Mouse (Mus musculus): Measurements from ENCODE around the gene Gstt4. TPM values are rescaled to one million over a fixed set of nuclear protein-coding genes. Genes with fewer than 3 reads are reported as not detected.

Gene Gstt4
- polyA plus RNA-seq, 1 experiment from 2014 or later: not detected

DNA sequence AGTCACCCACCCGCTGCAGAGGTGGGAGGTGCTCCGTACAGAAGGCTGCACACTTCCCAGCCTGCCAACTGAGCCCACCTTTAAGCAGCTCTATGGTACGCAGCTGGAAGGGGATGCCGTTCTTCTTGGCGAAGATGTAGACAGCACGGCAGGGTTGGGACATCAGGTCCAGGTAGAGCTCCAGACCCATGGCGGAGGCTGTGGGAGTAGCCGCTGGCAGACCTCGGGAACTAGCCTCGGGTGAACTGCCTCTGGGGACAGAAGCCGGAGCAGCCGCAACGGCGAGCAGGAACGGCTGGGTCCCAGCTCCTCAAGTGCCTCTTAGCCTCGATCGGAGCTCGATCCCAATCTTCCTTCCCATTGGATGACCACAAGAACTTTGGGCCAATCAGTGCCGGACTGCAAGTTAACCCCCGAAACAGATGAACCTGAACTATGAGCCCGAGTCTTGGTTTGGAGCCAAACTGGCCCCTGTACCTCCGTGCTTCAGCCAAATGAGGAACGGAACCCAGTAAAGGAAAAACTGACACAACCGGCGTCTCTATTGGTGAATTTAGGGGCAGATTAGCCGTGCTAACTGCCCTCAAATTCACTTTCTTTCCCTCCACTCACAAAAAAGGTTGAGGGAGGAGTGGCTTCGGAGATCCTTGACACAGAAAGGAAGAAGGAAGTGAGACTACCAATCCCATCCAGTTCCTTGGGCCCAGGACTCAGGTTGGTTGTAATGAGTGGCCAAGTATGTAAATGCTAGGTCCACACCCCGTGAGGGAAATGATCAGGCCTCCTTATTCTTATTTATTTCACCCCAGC is 41.4 kb downstream of the Gstt4 start, which contains the start of the genes Gm20441 and Gstt3:
Gm20441 (minus strand) TSS at position 186 of the 810 bp plus-strand sequence.
Gstt3 (minus strand) TSS at position 646 of the 810 bp plus-strand sequence.
- peak; percentile 81 for ATAC-seq (replicated peaks; ENCODE audit: insufficient number of reproducible peaks, low FRiP score, low TSS enrichment, low read depth)
- H3K9me3 ChIP-seq (replicated peaks; ENCODE audit: control insufficient read depth, low read length): no peaks in the 10 kb centered on the region

DNA sequence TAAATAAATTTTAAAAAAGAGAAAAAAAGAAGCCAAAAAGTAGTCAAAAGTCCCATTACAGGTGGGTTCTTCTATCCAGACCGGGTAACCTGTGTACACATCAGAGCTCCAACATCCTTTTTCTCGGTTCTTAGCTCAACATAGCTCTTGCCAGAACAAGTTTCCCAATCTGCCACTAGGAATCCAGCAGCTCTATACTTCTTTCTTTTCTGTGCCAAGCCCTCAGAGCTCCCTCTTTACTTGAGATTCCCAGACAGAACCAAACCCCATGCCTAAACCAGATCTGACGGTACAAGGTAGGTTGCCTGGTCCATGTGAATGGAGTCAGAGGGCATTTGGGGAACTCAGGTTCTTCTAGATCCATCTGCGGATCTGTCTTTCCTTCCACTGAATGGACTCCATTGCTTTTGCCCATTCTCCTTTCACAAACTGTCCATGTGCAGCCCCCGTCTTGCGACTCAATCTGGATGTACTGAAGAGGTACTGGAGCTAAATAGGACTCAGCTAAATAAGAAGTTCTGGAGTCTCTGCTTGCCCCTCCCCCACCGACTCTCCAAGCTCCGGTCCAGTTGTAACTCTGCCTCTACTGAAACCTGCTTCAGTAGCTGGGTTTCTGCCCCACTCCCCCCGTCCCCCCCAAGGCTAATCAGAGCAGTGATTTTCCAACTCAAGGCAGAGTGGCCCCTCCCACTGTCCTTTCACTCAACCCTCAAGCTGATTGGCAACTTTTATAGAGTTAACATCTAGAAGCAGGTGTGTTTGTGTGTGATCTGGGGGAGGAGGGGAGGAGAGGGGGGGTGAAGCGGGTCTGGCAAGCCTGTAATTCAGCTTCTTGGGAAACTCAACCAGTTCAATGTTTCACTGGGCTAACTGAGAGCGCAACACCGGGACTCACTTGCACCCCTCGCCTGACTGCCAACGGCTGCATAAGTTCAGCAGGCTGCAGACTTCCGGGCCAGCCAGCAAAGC is 42.9 kb downstream of the Gstt4 start:
- Histone ChIP-seq H3K27ac (replicated peaks; ENCODE audit: low read depth, low read length) (no peak overlapping the region), H3K4me2 (ENCODE audit: low read depth, low read length) (peak overlapping the region; percentile 22; the same call in 1 of the 2 replicates), H3K9me3 (replicated peaks; ENCODE audit: control insufficient read depth, low read length) (no peaks in the 10 kb centered on the region), H3K9ac (replicated peaks; ENCODE audit: low read length) (no peak overlapping the region), H3K36me3 (replicated peaks; ENCODE audit: control insufficient read depth, insufficient read depth, low read depth, low read length) (no peaks in the 10 kb centered on the region), H3K27me3 (ENCODE audit: control insufficient read depth, insufficient read depth, low read length) (peaks cover 5% of the 10 kb centered on the region; the same call in 1 of the 2 replicates), H3K4me3 (ENCODE audit: low read depth, low read length) (no peak overlapping the region), H3K4me1 (ENCODE audit: control insufficient read depth, insufficient read depth, low read length) (no peaks in the 10 kb centered on the region)
- no peak for ATAC-seq (replicated peaks; ENCODE audit: insufficient number of reproducible peaks, low FRiP score, low TSS enrichment, low read depth)
- DNase-seq (ENCODE audit: low spot score): peak; percentile 38
- WGBS: 36% methylated on average over 15 of the region's 15 CpGs

More for the DNA sequence above, 41.4 kb downstream of the Gstt4 start, which contains the start of the genes Gm20441 and Gstt3:
- peak within 1 kb of the TSS; percentile 35 for H3K4me3 ChIP-seq (ENCODE audit: low read depth, low read length)
- H3K27me3 ChIP-seq (ENCODE audit: control insufficient read depth, insufficient read depth, low read length): peaks cover 5% of the 10 kb centered on the region; the same call in 1 of the 2 replicates
- 2% methylated on average over 28 of the region's 28 CpGs for WGBS
- H3K4me1 ChIP-seq (ENCODE audit: control insufficient read depth, insufficient read depth, low read length): no peaks in the 10 kb centered on the region
- DNase-seq (ENCODE audit: low spot score): peak; percentile 79
- no peaks in the 10 kb centered on the region for H3K36me3 ChIP-seq (replicated peaks; ENCODE audit: control insufficient read depth, insufficient read depth, low read depth, low read length)
- H3K27ac ChIP-seq (replicated peaks; ENCODE audit: low read depth, low read length): no peak within 1 kb of the TSS
- H3K4me2 ChIP-seq (ENCODE audit: low read depth, low read length): peak within 1 kb of the TSS; percentile 77
- peak within 1 kb of the TSS; percentile 46 for H3K9ac ChIP-seq (replicated peaks; ENCODE audit: low read length)

DNA sequence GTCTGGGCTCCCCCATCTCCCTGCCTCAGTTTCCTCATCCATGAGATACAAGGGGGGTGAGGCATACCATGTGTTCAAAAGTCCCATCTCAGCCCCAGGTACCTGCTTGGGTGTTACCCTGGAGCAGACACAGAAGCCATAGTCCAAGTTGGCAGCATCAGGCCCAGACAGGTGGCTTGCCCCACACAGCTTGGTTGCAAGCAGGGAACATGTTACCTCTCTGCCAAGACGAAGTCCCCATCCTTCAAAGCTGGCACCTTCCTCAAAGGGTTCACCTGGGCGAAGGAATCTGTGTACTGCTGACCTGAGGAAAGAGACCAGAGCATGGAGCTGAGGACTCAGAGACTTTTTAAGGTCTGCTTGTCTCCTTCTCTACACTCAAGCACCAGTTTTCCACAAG is 44.5 kb downstream of the Gstt4 start:
- no peak overlapping the region for H3K4me3 ChIP-seq (ENCODE audit: low read depth, low read length)
- H3K4me1 ChIP-seq (ENCODE audit: control insufficient read depth, insufficient read depth, low read length): no peaks in the 10 kb centered on the region
- no peaks in the 10 kb centered on the region for H3K9me3 ChIP-seq (replicated peaks; ENCODE audit: control insufficient read depth, low read length)
- H3K27me3 ChIP-seq (ENCODE audit: control insufficient read depth, insufficient read depth, low read length): peaks cover 5% of the 10 kb centered on the region; the same call in 1 of the 2 replicates
- ATAC-seq (replicated peaks; ENCODE audit: insufficient number of reproducible peaks, low FRiP score, low TSS enrichment, low read depth) (no peak), DNase-seq (ENCODE audit: low spot score) (no peak)
- no peak overlapping the region for H3K27ac ChIP-seq (replicated peaks; ENCODE audit: low read depth, low read length)
- H3K36me3 ChIP-seq (replicated peaks; ENCODE audit: control insufficient read depth, insufficient read depth, low read depth, low read length): no peaks in the 10 kb centered on the region
- H3K9ac ChIP-seq (replicated peaks; ENCODE audit: low read length): no peak overlapping the region
- 73% methylated on average over 2 of the region's 2 CpGs for WGBS
- no peak overlapping the region for H3K4me2 ChIP-seq (ENCODE audit: low read depth, low read length)

DNA sequence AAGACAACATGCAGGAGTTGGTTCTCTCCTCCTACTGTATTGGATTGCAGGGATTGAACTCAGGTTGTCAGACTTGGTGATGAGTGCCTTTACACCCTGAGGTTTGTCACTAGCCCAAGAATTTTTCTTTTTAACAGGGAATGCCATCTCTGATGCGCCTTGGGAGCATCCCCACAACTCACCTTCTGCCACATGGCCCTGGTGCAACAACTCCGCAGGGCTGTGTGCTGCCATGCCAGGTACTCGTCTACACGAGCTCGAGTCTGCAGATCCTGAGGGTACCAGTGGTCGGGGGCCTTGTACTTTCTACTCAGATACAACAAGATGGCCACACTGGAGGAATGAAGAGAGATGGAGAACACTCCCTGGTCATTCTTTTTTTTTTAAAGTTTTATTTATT is 45.8 kb downstream of the Gstt4 start:
- no peak overlapping the region for H3K27ac ChIP-seq (replicated peaks; ENCODE audit: low read depth, low read length)
- no peak overlapping the region for H3K4me3 ChIP-seq (ENCODE audit: low read depth, low read length)
- no peaks in the 10 kb centered on the region for H3K9me3 ChIP-seq (replicated peaks; ENCODE audit: control insufficient read depth, low read length)
- H3K4me1 ChIP-seq (ENCODE audit: control insufficient read depth, insufficient read depth, low read length): no peaks in the 10 kb centered on the region
- H3K27me3 ChIP-seq (ENCODE audit: control insufficient read depth, insufficient read depth, low read length): peaks cover 5% of the 10 kb centered on the region; the same call in 1 of the 2 replicates
- ATAC-seq (replicated peaks; ENCODE audit: insufficient number of reproducible peaks, low FRiP score, low TSS enrichment, low read depth) (no peak), DNase-seq (ENCODE audit: low spot score) (no peak)
- no peak overlapping the region for H3K4me2 ChIP-seq (ENCODE audit: low read depth, low read length)
- H3K36me3 ChIP-seq (replicated peaks; ENCODE audit: control insufficient read depth, insufficient read depth, low read depth, low read length): no peaks in the 10 kb centered on the region
- H3K9ac ChIP-seq (replicated peaks; ENCODE audit: low read length): no peak overlapping the region
- whole genome bisulfite sequencing: 88% methylated on average over 6 of the region's 6 CpGs

DNA sequence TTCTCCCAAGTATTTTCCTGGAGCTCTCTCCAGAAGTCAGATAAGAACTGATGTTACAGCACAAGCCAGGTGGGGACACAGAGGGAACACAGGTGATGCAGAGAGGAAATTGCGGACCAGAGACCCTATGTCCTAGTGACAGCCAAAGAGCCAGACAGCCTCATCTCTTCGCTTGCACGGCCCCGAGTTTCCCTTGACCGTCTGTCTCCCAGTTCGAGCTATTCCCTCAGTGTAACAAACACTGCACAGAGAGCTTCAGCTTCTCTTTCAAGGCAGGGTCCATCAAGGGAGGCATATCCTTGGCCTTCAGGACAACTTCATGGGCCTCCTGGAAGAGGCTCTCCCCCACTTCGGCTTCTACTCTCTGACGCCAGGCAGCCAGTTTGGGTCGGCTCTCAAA is 47.8 kb downstream of the Gstt4 start:
- ATAC-seq (replicated peaks; ENCODE audit: insufficient number of reproducible peaks, low FRiP score, low TSS enrichment, low read depth) (no peak), DNase-seq (ENCODE audit: low spot score) (no peak)
- Histone ChIP-seq H3K36me3 (replicated peaks; ENCODE audit: control insufficient read depth, insufficient read depth, low read depth, low read length) (no peaks in the 10 kb centered on the region), H3K4me3 (ENCODE audit: low read depth, low read length) (no peak overlapping the region), H3K4me2 (ENCODE audit: low read depth, low read length) (no peak overlapping the region), H3K4me1 (ENCODE audit: control insufficient read depth, insufficient read depth, low read length) (no peaks in the 10 kb centered on the region), H3K27me3 (ENCODE audit: control insufficient read depth, insufficient read depth, low read length) (no peaks in the 10 kb centered on the region), H3K27ac (replicated peaks; ENCODE audit: low read depth, low read length) (no peak overlapping the region), H3K9me3 (replicated peaks; ENCODE audit: control insufficient read depth, low read length) (no peaks in the 10 kb centered on the region), H3K9ac (replicated peaks; ENCODE audit: low read length) (no peak overlapping the region)
- 90% methylated on average over 9 of the region's 9 CpGs for WGBS

DNA sequence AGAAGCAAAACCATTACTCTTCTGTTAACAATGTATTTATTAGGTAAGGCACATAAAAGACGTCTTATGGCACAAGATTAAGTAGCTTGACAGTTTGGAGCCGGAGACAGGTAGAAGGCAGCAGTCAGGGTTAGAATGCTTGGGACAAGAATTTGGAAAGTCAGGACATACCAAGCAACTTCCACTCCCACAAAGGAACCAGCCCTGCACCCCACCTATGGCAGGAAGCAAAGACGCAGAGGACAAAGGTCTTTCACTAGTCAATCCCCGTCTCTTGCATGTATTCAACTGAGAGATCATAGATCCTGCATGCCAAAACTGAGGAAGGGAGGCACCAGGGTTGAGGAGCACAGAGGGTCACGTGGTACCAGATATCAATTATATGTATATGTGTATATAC is 48.2 kb downstream of the Gstt4 start:
- H3K27ac ChIP-seq (replicated peaks; ENCODE audit: low read depth, low read length): no peak overlapping the region
- ATAC-seq (replicated peaks; ENCODE audit: insufficient number of reproducible peaks, low FRiP score, low TSS enrichment, low read depth) (no peak), DNase-seq (ENCODE audit: low spot score) (no peak)
- H3K4me1 ChIP-seq (ENCODE audit: control insufficient read depth, insufficient read depth, low read length): no peaks in the 10 kb centered on the region
- no peaks in the 10 kb centered on the region for H3K27me3 ChIP-seq (ENCODE audit: control insufficient read depth, insufficient read depth, low read length)
- H3K4me2 ChIP-seq (ENCODE audit: low read depth, low read length): no peak overlapping the region
- H3K36me3 ChIP-seq (replicated peaks; ENCODE audit: control insufficient read depth, insufficient read depth, low read depth, low read length): no peaks in the 10 kb centered on the region
- H3K9me3 ChIP-seq (replicated peaks; ENCODE audit: control insufficient read depth, low read length): no peaks in the 10 kb centered on the region
- no peak overlapping the region for H3K4me3 ChIP-seq (ENCODE audit: low read depth, low read length)
- no peak overlapping the region for H3K9ac ChIP-seq (replicated peaks; ENCODE audit: low read length)
- 92% methylated on average over 5 of the region's 5 CpGs for WGBS

DNA sequence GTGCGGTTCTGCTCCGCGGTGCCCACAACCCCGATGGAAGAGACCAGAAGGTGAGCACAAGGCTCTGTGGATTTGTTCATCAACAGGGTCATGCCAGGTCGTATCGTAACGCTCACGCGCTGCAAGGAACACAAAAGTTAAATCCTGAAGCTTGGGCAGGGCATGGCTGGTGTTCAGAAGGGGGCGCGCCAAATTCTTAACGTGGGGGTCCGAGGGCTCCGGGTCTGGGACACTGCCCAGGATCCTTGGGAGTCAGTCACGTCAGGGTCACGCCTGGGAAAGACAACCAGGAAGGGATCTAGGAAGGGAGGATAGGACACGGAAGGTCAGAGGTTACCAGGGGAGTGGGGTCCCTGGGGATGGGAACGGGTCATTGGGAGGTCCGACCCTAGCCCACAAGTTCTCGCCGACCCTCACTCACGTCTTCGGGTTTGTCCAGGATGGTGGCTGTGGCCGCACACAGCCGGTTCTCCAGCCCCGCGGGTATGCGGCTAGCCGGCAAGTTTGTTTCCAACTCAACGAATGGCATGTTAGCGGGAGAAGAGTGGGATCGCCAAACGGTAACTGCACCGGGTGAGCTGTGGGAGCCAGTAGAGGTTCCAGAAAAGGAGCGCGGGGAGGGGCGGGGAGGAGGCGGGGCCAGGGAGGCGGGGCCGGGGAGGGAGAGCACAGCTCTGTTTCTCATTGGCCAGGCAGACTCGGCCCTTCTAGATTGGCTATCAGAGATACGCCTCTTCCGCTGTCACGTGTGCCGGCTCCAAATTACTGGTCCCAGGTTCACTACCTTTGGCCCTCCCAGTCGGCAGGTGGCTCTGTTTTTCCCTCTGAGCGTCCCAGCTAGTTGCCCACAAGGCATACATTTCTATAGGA is 49.3 kb downstream of the Gstt4 start, which contains the start of gene Ddt:
Ddt (minus strand) TSS at position 620 of the 870 bp plus-strand sequence.
- 1% methylated on average over 44 of the region's 47 CpGs for WGBS
- ATAC-seq (replicated peaks; ENCODE audit: insufficient number of reproducible peaks, low FRiP score, low TSS enrichment, low read depth): peak; percentile 93
- H3K4me3 ChIP-seq (ENCODE audit: low read depth, low read length): peak within 1 kb of the TSS; percentile 52
- peak within 1 kb of the TSS; percentile 59 for H3K9ac ChIP-seq (replicated peaks; ENCODE audit: low read length)
- DNase-seq (ENCODE audit: low spot score): peak; percentile 94
- no peak within 1 kb of the TSS for H3K27ac ChIP-seq (replicated peaks; ENCODE audit: low read depth, low read length)
- H3K4me2 ChIP-seq (ENCODE audit: low read depth, low read length): peak within 1 kb of the TSS; percentile 85
- no peaks in the 10 kb centered on the region for H3K27me3 ChIP-seq (ENCODE audit: control insufficient read depth, insufficient read depth, low read length)
- H3K9me3 ChIP-seq (replicated peaks; ENCODE audit: control insufficient read depth, low read length): no peaks in the 10 kb centered on the region
- H3K36me3 ChIP-seq (replicated peaks; ENCODE audit: control insufficient read depth, insufficient read depth, low read depth, low read length): no peaks in the 10 kb centered on the region
- H3K4me1 ChIP-seq (ENCODE audit: control insufficient read depth, insufficient read depth, low read length): no peaks in the 10 kb centered on the region
